Mouse (Mus musculus): ENCODE data around the gene Ufc1.

Gene Ufc1

DNA sequence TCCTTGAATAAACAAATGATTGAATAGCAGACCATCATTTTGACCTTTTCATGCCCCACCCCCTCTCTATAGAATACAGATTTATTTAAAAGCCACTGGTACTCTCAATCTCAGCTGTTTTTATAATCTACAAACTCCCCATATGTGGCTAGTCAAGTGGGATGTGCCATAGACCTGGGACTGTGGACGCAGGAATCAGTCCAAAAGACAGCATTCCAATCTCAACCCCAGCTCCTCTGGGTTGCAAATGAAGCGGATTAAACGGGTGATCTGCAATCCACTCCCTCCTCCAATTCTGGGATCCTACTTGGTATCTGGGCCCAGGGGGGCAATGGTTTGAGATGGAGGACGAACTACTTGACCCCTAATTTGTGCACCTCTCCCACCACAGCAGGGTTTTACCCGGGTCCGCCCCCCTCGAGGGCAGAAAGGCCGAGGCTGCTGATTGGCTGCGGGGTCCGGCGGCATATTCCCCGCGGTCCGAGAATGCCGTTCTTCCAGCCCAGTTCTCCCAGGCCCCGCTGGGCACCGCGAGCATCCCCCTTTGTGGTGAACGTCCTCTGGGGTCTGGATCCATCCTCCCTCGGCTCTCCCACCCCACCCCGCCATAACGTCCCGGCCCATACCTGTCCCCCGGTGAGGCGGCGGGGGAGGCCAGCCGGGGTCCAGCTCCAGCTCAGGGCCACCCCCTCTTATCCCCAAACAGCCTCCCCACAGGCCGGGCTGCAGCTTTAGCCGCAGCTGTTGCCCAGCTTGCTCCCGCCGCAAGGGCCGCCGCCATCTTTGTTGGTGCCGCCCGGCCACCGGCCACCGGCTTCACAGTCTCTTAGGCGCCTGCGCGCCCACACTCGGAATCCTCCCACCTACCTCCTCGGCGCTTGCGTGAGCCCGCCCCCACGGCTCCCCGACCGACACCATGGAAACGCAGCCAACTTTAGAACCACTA is 7.4 kb downstream of the Ufc1 start, which contains the start of gene Usp21:
TSS of gene Usp21 (minus strand) at position 856 of the 946 bp plus-strand sequence.
- peak; percentile 94 to 96 for DNase-seq (ENCODE audit: low spot score in 2 of 2)

GRCm38 (mm10) chr1:171286517-171286916 is 8.3 kb downstream of the Ufc1 start:
- no peak for DNase-seq (ENCODE audit: low spot score in 2 of 2)

GRCm38 (mm10) chr1:171285096-171285892 is 9.5 kb downstream of the Ufc1 start:
- DNase-seq (ENCODE audit: low spot score in 2 of 2): peak in 1 of 2 experiments; percentile 9

DNA sequence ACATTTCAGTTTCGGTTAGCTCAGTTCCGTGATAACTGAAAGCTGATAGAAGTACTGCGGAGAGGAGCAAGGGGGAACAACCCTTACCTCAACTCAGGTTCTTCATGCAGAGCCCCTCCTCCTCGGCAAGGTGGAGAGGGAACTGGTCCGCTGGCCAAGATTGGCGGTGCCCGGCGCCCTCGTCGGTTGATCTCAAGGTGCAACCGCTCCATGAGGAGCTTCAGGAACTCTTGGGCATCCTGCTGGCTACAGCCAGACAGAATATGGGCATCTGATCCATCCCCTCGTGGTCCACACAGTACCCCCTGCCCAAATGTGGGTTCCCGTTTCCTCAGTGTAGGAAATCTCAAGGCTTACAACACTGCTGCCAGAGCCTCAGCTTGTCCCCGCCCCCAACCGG is 10.3 kb downstream of the Ufc1 start:
- no peak for DNase-seq (ENCODE audit: low spot score in 2 of 2)

DNA sequence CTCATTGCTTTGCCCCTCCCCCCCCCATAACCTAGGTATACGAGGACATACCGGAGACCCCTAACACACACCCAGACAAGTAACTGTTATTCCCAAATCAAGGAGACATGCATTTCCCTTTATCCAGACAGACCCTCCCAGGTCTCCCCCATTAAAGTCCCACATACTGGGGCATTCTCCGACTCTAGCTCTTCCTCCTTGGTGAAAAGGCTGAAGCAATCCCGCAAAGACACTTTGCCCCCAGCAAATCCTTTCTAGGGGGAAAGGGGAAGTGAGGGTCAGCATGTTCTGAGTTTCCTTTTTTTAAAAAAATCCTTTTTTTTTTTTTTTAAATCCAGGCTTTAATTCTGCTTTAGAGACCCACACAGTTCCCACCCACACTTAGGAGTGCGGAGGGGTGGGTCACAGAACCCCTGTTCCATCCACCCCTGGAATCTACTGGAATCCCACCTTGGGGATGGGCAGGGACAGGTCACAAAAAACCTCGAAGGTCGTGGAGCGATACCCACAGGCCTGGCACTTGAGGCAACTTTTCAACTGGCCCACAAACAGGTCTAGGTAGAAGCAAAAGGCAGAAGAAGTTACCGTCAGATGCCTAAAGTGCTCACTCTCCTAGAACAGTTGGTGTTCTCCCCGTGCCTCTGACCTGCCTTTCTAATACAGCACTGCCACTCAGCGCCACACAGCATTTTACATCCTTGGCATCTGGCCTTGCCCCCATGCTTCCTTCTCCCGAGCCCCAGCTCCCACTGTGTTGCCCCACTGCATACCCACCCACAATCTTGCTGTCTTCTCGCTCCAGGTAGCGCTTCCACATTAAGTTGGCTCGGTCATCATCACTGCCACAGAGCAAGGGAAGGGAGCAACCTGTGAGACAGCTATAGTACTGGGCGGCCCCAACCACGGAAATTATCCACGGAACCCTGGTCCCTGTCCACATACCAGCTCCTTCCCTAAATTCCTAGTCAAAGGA is 11.3 kb downstream of the Ufc1 start:
- no peak for DNase-seq (ENCODE audit: low spot score in 2 of 2)

- DNase-seq (ENCODE audit: low spot score in 2 of 2): no peak
These were observed 12.6 kb downstream of the Ufc1 start for GRCm38 (mm10) chr1:171282086-171282805.

DNA sequence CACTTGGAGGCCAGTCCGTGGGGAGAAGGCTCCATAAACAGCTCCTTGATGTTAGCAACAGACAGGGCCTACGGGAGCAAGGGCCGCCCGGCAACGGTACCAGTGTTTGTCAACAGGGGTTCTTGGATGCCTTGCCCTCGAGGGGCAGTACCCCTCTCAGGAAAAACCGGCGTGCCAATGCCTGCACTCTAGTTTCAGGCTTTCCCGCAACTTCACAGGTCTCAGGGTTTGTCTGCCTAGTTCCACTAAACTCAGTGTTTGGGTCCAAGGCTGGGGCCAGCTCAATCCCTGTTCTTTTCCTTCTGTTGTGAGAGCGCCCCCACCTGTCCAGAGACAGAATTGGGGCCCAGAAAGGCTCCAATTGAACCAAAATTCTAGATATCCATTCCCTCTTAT is 13.3 kb downstream of the Ufc1 start:
- DNase-seq (ENCODE audit: low spot score in 2 of 2): peak in 1 of 2 experiments; percentile 81

DNA sequence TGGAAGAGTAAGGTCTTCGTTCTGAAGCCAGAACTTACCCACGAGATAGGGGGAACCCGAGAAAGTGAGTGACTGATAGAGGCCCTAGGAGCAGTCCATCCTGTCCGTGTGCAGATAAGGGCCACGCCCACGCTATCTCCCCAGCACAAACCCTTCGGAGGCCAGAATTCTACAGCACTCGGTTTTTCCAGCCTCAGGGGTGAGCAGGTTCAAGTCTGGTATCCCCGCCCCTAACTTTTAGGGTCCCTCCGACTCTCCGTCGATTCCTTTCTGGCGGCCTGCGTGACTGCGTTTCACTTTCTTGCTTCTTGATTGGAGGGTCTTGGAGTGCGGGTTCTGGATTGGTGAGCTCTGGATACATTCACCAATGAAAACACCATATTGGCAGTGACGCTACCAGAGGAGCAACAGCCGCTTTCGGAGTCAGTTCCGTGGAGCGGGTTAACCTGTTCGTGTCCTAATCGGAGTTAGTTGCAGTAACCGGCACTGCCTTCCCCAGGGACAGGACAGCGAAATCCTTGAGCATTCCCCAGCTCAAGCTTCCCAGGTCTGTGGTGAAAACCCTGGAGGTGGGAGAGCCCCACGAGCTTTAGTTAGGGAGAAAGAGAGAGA is 13.8 kb downstream of the Ufc1 start, which contains the start of gene Ppox:
TSS of gene Ppox (minus strand) at position 271 of the 612 bp plus-strand sequence.
- peak; percentile 95 to 98 for DNase-seq (ENCODE audit: low spot score in 2 of 2)

DNA sequence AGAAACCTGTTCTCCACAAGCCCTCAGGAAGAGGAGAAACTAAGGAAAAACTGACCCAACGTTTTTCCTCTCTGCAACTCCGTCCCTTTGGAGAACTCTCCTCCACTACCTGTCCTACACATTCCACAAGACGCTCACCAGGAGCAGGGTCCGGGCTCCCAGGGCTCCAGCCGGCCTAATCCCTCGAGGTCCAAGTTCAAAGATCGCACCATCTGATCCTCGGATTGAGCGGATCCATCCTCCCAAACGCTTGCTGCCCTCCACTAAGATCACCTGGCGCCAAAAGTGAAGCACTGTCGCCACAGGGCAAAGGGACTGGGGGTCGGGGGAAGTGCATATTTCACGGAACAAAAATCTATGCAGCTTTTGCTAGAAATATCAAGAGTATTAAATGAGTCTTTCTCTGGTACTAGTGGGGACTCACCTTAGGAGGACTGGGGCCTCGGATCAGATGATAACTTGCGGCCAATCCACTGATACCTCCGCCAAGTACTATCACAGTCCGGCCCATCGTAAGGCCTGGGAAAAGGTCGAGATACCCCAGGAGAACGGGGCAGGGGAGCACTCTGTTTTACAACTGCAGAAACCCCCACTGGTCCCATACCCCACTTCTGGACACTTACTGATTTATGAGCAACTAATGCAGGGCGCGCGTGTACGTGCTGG is 14.4 kb downstream of the Ufc1 start:
- DNase-seq (ENCODE audit: low spot score in 2 of 2): no peak

DNA sequence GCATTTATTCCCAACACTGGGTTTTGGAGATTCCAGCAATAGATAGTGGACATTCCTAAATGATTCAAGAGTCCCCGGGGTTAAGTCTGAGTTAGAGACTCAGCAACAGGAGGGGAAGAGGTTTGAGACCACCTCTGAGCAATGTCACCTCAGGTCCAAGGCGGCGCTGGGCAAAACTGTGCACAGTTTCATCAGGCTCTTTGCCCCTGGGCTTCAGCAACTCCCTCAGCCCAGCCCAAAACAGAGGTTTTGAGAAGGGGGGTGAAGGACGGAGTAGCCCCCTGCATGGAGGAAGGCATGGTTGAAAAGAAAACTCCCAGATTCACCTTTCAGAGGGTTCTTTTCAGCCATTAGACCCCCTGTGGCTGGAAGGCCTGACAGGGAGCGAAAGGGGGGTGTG is 15.1 kb downstream of the Ufc1 start:
- DNase-seq (ENCODE audit: low spot score in 2 of 2): no peak

- DNase-seq (ENCODE audit: low spot score in 2 of 2): no peak
These were observed 15.7 kb downstream of the Ufc1 start for GRCm38 (mm10) chr1:171279012-171279705.

DNA sequence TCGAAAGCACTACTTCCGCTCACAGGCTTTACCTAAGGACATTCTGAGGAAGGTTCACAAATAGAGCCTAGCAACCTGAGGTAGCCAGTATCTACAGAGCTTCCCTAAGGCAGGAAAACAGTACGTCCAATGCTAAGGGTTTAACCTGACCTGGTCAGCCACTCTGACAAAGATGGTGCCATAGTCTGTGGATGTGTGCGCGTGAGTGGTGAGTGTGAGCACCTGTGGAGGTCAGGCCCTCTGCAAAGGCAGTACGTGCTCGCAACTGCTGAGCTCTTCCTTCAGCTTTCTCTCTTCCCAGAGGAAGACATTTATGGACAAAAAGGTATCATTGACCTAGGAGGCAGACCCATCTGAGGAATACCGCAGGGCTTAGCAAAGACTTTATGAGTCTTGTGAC is 16.4 kb downstream of the Ufc1 start:
- no peak for DNase-seq (ENCODE audit: low spot score in 2 of 2)

DNA sequence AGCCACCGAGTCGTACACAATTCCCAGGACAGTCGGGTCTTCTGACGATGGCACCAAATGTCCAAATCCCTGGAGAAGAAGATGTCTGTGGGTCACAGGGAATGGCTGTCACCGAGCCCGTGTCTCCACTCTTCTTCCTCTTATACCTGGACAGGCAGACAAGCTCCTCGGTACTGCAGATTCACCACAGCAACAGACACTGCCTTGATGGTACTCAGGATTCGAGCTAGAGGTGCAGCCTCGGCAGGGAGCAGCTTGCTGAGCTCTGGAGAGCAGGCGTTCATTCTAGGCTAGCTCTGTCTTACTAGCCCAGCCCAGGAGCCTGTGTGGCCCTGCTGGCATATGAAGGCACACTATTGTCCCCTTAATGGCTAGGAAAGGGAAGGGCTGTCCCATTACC is 17.1 kb downstream of the Ufc1 start:
- no peak for DNase-seq (ENCODE audit: low spot score in 2 of 2)

DNA sequence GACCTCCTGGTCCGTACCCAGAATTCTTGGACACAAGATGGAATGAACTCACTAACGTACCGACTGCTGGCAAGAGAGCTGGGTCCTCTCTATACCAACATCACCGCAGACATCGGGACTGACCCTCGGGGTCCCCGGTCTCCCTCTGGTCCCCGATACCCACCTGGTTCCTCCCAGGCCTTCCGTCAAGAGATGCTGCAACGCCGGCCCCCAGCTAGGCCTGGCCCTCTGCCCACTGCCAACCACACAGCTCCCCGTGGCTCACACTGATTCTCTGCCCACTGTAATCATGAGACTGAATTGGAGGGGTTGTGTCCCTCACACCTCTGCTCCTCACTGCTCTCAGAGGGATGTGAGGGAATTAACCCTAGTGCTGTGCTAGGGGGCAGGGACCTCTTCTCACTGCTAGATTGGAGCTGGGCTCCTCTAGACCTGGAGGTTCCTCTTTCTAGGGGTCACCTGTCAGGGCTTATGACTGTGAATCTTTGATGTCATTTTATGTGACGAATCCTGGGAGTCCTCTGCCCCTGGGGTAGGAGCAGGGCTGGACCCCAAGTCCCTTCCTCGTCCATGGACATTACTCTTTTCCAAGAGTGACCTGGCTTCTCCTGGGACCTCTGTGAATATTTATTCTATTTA is 18.6 kb downstream of the Ufc1 start:
- DNase-seq (ENCODE audit: low spot score in 2 of 2): no peak

DNA sequence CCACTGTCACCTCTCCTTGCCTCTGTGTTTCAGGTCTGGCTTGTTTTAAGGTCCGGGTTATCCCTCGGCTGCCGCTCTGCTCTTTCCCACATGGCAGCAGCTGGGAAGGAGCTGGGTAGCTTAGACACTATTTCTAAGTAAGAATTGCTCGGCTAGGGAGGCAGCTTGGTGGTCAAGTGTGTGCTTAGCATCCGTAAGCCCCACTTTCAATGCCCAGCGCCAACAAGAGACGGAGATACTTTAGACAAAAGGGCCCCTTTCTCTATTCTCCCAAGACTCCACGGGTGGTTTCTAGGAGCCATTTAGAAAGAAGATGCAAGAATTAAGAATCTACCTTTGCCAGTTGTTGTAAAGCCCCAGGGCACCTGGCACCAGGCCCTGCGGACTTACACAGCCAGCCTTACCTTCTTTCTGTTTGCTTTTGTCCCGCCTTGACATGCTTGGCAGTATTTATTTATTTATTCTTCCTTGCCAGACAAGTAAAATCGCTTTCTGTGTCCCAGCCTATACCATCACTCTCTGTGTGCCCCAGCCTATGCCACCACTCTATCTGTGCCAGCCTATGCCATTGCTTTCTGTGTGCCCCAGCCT is 19.6 kb downstream of the Ufc1 start:
- no peak for DNase-seq (ENCODE audit: low spot score in 2 of 2)

DNA sequence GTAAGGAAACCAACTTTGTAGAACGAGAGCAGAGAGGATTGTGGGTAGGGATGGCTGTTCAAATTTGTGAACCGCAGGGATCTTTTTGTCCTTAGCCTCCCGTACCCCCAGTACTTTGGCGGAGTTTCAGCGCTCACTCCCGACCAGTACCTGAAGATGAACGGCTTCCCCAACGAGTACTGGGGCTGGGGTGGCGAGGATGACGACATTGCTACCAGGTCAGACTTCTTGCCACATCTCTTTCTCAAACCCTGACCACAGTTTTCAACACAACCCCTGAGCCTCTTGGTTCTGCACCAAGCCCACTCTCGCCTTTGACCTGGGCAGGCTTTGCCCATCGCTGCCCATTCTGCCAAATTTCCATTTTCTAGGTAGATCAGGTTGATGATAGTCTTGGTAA is 20.7 kb downstream of the Ufc1 start:
- no peak for DNase-seq (ENCODE audit: low spot score in 2 of 2)

GRCm38 (mm10) chr1:171272086-171272485 is 22.7 kb downstream of the Ufc1 start:
- DNase-seq (ENCODE audit: low spot score in 2 of 2): no peak

DNA sequence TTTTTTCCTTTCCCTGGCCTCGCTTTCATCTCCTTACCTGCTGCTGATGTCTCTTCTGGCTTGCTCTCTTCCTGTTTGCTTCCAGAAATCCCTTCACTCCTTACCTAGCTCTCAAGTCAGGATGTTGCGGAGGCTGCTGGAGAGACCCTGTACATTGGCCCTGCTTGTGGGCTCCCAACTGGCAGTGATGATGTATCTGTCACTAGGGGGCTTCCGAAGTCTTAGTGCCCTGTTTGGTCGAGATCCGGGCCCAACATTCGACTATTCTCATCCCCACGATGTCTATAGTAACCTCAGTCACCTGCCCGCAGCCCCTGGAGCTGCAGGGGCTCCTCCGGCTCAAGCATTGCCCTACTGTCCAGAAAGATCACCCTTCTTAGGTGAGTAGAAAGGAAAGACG is 23.2 kb downstream of the Ufc1 start:
- DNase-seq (ENCODE audit: low spot score in 2 of 2): no peak
